8 mouse cellular contexts compared by ENCODE assay signal in genomic region chr2:11288531-11288846, GRCm38 (mm10).
DNase-seq lines count a peak whose midpoint lies in the region; ATAC-seq and TF ChIP-seq lines count a peak whose summit lies in the region.

No protein-coding gene starts in this region.

- no peaks in the 10 kb centered on the region for H3K36me3 ChIP-seq in CH12.LX (replicated peaks in 1 of 2; ENCODE audit: control insufficient read depth in 1 of 2, insufficient read depth in 1 of 2, low read length in 1 of 2)
- no peaks in the 10 kb centered on the region for H3K36me3 ChIP-seq in heart, postnatal 0 days (replicated peaks; ENCODE audit: control insufficient read depth, insufficient read depth, low read length)

- peak; percentile 77 for DNase-seq in CH12.LX (ENCODE audit: extremely low read depth)
- peak; percentile 80 for DNase-seq in brain, adult 2 months (ENCODE audit: low read depth, low spot score)
- DNase-seq in heart, postnatal 0 days (ENCODE audit: low spot score), result peak; percentile 51
- peak; percentile 83 to 85 for DNase-seq in kidney, postnatal 25 days
- peak; percentile 71 to 77 for DNase-seq in lung, adult 18-20 months
- DNase-seq in testis, postnatal 10 days (ENCODE audit: low spot score), result peak; percentile 89

- no peak overlapping the region for H3K4me3 ChIP-seq in CH12.LX (replicated peaks in 1 of 3; ENCODE audit: low read depth in 2 of 3, low read length in 2 of 3, poor library complexity in 1 of 3)
- no peak overlapping the region for H3K4me3 ChIP-seq in embryonic fibroblast, embryonic 13.5 days (ENCODE audit: insufficient read depth, low read length)
- no peak overlapping the region for H3K4me3 ChIP-seq in heart, postnatal 0 days (ENCODE audit: low read depth, low read length)

- H3K9ac ChIP-seq in CH12.LX (ENCODE audit: insufficient read depth, low read depth), result no peak overlapping the region
- no peak overlapping the region for H3K9ac ChIP-seq in heart, postnatal 0 days (replicated peaks; ENCODE audit: low read depth, low read length)

- WGBS in heart, postnatal 0 days, result 5% methylated on average over 7 of the region's 7 CpGs

- peak; percentile 58; the same call in 1 of the 2 replicates for ATAC-seq in heart, postnatal 0 days (ENCODE audit: insufficient read depth, low read depth)
- peak; percentile 87 for ATAC-seq in neutrophil, adult 5-6 weeks (ENCODE audit: extremely low read depth, insufficient number of reproducible peaks, low FRiP score, poor library complexity, severe bottlenecking)

- no peaks in the 10 kb centered on the region for H3K79me2 ChIP-seq in CH12.LX (replicated peaks; ENCODE audit: control insufficient read depth, extremely low read depth, insufficient read depth, poor library complexity, severe bottlenecking)

- no peak overlapping the region for H3K4me2 ChIP-seq in CH12.LX (ENCODE audit: insufficient read depth, low read depth, poor library complexity, severe bottlenecking)
- no peak overlapping the region for H3K4me2 ChIP-seq in heart, postnatal 0 days (ENCODE audit: low read depth, low read length)

- peaks cover 0 to 3% of the 10 kb centered on the region in 2 experiments; a peak in 2 of 4 replicates for H3K4me1 ChIP-seq in CH12.LX (ENCODE audit: control insufficient read depth in 1 of 2, insufficient read depth in 2 of 2)
- no peaks in the 10 kb centered on the region for H3K4me1 ChIP-seq in embryonic fibroblast, embryonic 13.5 days (ENCODE audit: control insufficient read depth, insufficient read depth, low read length)
- no peaks in the 10 kb centered on the region for H3K4me1 ChIP-seq in heart, postnatal 0 days (ENCODE audit: control insufficient read depth, insufficient read depth)

- in situ Hi-C loops in CH12.LX (cut with MboI; ENCODE audit: low pct_ligation_motif_present, low pct_unique_long_range_greater_than_20kb, low sequenced_read_pairs), result loop anchor here (10.0 kb wide), 1 partner anchor 174 kb away; no protein-coding TSS in a partner anchor

- no peak overlapping the region for H3K27ac ChIP-seq in CH12.LX (ENCODE audit: insufficient read depth, low read depth)
- no peak overlapping the region for H3K27ac ChIP-seq in embryonic fibroblast, embryonic 13.5 days (ENCODE audit: insufficient read depth, low read length)
- H3K27ac ChIP-seq in heart, postnatal 0 days (ENCODE audit: low read depth), result no peak overlapping the region

- no peaks in the 10 kb centered on the region for H3K9me3 ChIP-seq in CH12.LX (replicated peaks; ENCODE audit: low read length)
- no peaks in the 10 kb centered on the region for H3K9me3 ChIP-seq in heart, postnatal 0 days (replicated peaks; ENCODE audit: control insufficient read depth, low read length)

- TF ChIP-seq POLR2A in CH12.LX (IDR thresholded peaks at IDR 0.05; ENCODE audit: low read depth, low read length), result no peak
- TF ChIP-seq POLR2A in embryonic fibroblast, embryonic 13.5 days (IDR thresholded peaks at IDR 0.05; ENCODE audit: low read depth, low read length), result no peak

- dilution Hi-C loops in CH12.LX (cut with MboI; ENCODE audit: extremely low pct_ligation_motif_present, extremely low pct_unique_long_range_greater_than_20kb, low sequenced_read_pairs), result no loop called here

- peak; percentile 77 for TF ChIP-seq RAD21 in CH12.LX (IDR thresholded peaks at IDR 0.05; ENCODE audit: low read depth, low read length)

- TF ChIP-seq CTCF in CH12.LX (conservative IDR thresholded peaks at IDR 0.05 in 1 of 2, IDR thresholded peaks at IDR 0.05 in 1 of 2; ENCODE audit: low read depth in 2 of 2, low read length in 2 of 2), result peak; percentile 93 to 94
- peak; percentile 86 for TF ChIP-seq CTCF in embryonic fibroblast, embryonic 13.5 days (IDR thresholded peaks at IDR 0.05; ENCODE audit: borderline replicate concordance, insufficient read depth, low read length)
- TF ChIP-seq CTCF in heart, postnatal 0 days (IDR thresholded peaks at IDR 0.05; ENCODE audit: low read depth), result peak; percentile 94

- no peak for TF ChIP-seq EP300 in CH12.LX (IDR thresholded peaks at IDR 0.05; ENCODE audit: low read length)
- no peak for TF ChIP-seq EP300 in heart, postnatal 0 days (IDR thresholded peaks at IDR 0.05; ENCODE audit: low read depth)

- H3K27me3 ChIP-seq in CH12.LX (replicated peaks), result no peaks in the 10 kb centered on the region
- no peaks in the 10 kb centered on the region for H3K27me3 ChIP-seq in heart, postnatal 0 days (ENCODE audit: control insufficient read depth, insufficient read depth, low read length)

TF ChIP-seq in CH12.LX, 34 proteins besides CTCF, POLR2A, EP300 and RAD21:
- 0 out of 2 replicates have a peak, but pooled peaks have one; percentile 15 for TF ChIP-seq ELF1 (IDR thresholded peaks at IDR 0.05; ENCODE audit: low read depth, low read length)
- TF ChIP-seq MYC (IDR thresholded peaks at IDR 0.05; ENCODE audit: low read depth, low read length), result no peak
- 0 out of 2 replicates have a peak, but pooled peaks have one; percentile 19 for TF ChIP-seq MEF2A (IDR thresholded peaks at IDR 0.05; ENCODE audit: borderline replicate concordance, low read depth, low read length)
- TF ChIP-seq NELFE (IDR thresholded peaks at IDR 0.05; ENCODE audit: low read depth, low read length), result no peak
- 0 out of 2 replicates have a peak, but pooled peaks have one; percentile 20 for TF ChIP-seq JUND (conservative IDR thresholded peaks at IDR 0.05; ENCODE audit: low read depth, low read length)
- 0 out of 2 replicates have a peak, but pooled peaks have one; percentile 30 for TF ChIP-seq IRF4 (IDR thresholded peaks at IDR 0.05; ENCODE audit: low read depth, low read length)
- peak; percentile 45; the same call in 1 of the 2 replicates for TF ChIP-seq ZC3H11A (IDR thresholded peaks at IDR 0.05; ENCODE audit: low read depth, low read length)
- 0 out of 2 replicates have a peak, but pooled peaks have one; percentile 13 for TF ChIP-seq BHLHE40 (IDR thresholded peaks at IDR 0.05; ENCODE audit: low read depth, low read length)
- TF ChIP-seq SMC3 (IDR thresholded peaks at IDR 0.05; ENCODE audit: low read depth, low read length), result peak; percentile 80
- no peak for TF ChIP-seq NRF1 (IDR thresholded peaks at IDR 0.05; ENCODE audit: low read depth, low read length)
- no peak for TF ChIP-seq USF1 (IDR thresholded peaks at IDR 0.05; ENCODE audit: low read depth, low read length)
TF ChIP-seq in CH12.LX: peak in this region for 7.
